Mouse (Mus musculus) adrenal gland, adult 2 months (tissue): ENCODE measurements around the gene Lmbr1l. TPM values are rescaled to one million over a fixed set of nuclear protein-coding genes. Genes with fewer than 3 reads are reported as not detected.
A peak's percentile ranks its signal among the peaks of the same experiment; 100 is the strongest.
"Not testable (repeated sequence)": the region's sequence is repeated elsewhere in the genome, so short reads cannot be mapped to it uniquely, and the experiment has no call there.

Source experiments
- DNase-seq: peaks from one replicate; pipeline ENCODE4 v3.0.0; 2021
- long read RNA-seq: library from polyadenylated mRNA; stranded (forward); transcript quantifications from one replicate; pipeline ENCODE4 v2.0.0, GENCODE M21; 2021
- polyA plus RNA-seq: library from polyadenylated mRNA; depleted of rRNA; stranded (reverse); fragments of >200 nt; gene quantifications from 2 replicates; pipeline ENCODE4 v1.2.3, GENCODE M21; 2012; rRNA removed
- total RNA-seq, 2 experiments: library from RNA; stranded (reverse); gene quantifications; 2 replicates each; pipeline ENCODE4 v1.2.3; 2021

Gene Lmbr1l
- total RNA-seq (10 to 100 TPM; 11.5 to 14.2 TPM), polyA plus RNA-seq (36.3 and 58.5 TPM in 2 replicates)
- long read RNA-seq, partial matches to known transcripts = 0 of 2 reads
- long read RNA-seq, other reads (novel, unspliced or antisense) = 1 of 2 reads

DNA sequence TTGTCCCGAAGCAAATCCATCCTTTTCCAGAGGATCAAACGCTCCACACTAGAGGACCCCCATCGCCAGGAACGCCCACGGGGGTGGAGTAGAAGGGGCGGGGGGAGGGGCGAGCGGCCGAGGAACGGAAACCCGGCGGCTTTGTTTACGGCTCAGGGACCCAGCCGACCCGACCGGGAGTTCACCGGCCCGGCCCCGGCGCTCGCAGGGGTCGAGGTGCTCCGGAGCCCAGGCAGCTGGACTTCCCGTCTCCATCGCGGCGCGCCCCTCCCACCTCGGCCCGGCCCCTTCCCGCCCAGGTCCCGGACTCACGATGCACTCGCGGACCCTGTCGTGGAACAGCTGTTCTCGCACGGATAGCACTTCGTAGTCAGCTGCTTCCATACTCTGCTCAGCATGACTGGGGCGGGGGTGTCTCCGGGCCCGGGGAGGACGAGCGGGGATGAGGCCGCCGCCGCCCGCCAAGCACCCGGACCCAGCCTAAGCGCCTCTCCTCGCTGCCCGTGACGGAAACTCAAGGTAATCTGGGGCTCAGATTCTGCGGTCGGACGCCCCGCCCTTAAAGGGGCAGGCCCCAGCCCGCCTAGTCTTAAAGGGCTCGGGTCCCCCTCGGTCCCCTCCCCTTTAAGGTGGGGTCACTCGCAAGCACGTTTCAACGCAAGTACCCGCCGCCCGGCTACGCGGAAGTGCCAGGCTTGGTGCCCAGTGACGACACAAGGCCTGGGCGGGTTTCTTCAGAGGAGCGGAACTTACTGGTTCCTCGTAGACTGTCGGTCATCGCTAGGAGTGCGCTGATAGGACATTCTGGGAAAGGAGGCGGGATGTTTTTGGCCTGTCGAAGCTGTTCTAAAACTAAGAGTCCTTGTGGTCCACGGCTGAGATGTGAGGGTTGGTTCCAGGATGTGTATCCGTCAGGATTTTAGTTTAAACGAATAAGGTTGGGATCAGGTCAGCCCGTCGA is at the start of gene Lmbr1l:
Gene Lmbr1l (minus strand): TSS at position 694 of the 961 bp plus-strand sequence.
- DNase-seq = peak; percentile 100

DNA sequence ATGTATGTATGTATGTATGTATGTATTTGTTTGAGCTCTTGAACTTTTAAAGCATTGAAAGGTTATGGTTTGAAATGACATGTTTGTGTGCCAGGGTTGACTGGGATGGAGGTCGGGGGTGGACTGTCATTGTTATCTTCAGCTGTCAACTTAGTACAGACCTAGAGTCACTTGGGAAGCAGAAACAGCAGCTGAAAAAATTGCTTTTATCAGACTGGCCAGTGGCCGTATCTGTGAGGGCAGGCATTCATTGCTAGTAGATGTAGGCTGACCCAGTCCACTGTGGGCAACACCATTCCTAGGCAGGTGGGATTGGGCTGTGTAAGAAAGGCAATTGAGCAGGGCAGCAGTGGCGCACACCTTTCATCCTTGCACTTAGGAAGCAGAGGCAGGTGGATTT is 41.5 kb upstream of the Lmbr1l start:
- DNase-seq = no peak

DNA sequence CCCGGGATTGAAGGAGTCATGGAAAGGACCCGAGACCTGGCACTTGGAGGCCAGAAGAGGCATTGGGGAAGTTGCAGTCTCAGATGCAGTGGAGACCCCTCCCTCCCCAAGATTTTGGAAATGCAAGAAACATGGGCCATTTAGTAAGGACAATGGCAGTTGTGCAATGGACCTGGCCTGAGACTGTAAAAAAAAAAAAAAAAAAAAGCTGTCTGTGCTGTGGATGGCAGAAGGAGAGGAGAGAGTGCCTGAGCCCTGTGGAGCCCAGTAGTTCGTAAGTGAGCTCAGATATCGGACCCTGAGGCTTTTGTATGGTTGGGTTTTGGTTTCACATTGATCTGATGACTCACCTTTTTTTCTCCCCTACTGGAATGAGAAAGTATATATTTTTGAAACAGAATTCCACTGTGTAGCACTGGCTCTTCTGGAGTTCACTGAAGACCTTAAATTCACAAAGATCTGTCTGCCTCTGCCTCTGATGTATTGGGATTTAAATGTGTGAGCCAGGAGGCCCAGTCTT is 40.9 kb upstream of the Lmbr1l start:
- DNase-seq = no peak

DNA sequence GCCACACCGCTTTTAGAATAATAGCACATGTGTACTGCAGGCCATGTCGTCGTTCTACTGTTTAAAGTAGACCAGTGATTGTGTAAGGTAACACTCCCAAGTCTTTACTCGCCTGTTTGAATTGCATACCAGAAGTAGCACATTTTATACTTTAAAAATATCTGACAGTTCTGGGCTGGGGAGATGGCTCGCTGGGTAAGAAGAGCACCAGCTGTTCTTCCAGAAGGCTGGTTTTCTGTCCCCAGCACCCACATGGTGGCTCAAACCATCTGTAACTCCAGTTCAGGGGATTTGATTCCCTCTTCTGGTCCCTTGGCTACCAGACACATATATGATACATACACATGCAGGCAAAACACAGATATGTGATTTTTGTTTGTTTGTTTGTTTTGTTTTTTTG is 39.4 kb upstream of the Lmbr1l start:
- no peak for DNase-seq

DNA sequence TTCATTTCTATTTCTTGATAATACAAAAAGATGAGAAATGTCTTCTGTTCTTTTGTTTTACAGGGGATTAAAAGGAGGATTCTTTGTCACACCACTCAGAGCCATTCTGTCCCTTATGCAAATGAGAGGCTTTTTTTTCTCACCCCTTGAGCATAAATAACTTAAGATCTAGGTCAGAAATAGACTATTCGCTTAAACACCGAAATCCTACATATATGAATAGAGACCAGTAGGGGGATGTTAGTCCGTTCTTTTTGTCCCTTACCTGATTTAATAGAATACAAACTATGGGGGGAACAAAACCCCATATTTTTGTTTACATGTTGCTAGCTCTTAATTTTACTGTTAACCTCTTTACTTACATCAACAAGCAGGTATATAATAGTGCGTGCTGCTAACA is 38.0 kb upstream of the Lmbr1l start:
- no peak for DNase-seq

DNA sequence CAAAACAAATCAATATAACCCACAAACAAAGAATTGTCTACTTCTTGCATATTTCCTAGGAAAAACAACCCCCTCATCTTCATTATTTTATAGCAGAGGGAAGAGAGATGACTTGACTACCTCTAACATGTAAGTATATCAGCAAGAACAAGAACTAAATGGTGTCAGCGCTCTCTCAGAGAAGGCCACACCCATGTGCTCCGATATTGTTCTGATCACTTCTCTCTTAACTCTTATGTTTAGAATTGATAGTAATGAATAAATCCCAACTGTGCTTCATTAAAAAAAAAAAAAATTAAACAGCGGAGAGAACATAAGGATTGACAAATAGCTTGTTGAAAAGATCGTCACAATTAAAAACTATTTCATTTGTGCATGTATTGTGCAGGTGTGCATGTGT is 37.3 kb upstream of the Lmbr1l start:
- DNase-seq = no peak

DNA sequence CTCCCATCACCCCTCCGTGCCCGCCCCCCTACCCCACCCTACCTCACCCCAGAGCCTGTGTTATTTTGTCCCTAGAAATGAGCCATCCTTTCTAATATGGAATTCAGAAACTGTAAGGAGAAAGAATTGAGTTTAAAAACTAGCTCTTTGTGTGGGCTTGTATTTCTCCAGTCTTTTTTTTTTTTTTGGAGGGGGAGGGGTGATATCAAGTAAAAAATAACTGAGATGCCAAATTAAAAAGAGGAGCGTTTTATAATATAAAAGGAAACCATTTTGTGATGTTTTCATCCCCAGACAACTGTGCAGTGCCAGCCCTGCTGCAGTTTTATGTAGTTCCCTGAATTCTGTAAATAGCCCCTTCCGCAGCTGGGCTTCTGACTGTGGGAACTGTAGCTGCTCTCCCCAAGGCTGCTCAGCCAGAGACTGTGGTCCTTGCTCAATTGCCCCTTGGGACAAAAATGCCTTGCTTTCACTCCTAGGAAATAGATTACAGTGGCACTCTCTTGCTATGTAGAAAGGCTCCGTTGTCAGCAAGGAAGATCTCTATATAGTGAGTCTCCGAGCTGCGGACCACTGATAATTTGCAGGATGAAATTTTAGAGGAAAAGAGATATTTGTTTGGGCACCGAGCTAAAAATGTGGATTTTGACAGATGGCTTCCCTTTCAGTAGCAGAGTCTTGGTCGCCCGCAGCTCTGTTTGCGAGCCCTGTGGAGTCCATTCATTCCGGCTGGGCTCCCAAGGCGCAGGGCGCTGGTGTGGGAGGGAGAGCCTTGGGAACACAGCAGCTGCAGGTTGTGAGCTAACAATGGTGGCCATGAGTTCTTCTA is 36.6 kb upstream of the Lmbr1l start:
- no peak for DNase-seq

DNA sequence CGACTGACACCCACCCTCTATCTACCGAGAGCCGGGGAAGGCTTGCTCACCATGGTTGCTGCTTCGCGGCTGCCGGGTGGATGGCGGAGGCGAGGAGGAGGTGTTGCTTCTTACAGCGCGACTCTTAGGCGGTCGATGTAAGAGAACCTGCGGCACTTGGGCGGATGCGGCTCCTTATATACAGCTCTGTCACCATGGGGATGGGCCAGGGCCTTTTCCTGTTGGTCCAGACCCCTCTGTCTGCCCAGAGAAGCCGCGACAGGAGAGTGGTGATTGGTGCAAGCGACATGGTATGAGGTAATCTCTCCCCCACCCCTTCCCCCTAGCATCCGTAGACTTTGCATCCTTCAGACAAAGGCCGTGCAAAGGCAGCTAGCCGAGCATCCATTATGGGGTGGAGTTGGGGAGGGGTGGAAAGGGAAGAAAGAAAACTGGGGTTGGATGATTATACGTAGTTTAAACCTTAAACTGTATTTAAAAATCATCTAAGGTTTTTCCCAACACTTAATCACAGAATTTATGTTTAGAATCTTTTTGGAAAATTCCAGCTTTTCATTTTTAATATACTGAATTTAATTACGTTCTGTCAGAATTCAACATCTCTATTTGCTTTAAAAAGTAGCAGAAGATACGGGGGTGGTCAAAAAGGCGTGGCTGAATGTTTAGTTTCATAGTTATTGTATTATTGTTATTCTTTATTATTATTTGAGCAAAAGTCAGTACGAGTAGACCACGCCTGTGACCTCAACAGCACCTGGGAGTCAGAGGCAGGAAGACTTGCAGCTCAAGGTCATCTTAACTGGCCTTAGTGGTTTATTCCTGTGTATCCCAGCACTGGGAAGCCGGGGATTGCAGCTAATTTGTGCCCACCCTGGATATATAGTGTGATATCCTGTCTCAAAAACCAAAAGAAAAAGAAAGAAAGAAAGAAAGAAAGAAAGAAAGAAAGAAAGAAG is 35.6 kb upstream of the Lmbr1l start, which contains the start of the genes Gm49450 and Tuba1a:
Gene Gm49450 (minus strand): TSS at position 151 of the 956 bp plus-strand sequence.
Gene Tuba1a (minus strand): TSS at position 303 of the 956 bp plus-strand sequence.
- peak; percentile 89 for DNase-seq

DNA sequence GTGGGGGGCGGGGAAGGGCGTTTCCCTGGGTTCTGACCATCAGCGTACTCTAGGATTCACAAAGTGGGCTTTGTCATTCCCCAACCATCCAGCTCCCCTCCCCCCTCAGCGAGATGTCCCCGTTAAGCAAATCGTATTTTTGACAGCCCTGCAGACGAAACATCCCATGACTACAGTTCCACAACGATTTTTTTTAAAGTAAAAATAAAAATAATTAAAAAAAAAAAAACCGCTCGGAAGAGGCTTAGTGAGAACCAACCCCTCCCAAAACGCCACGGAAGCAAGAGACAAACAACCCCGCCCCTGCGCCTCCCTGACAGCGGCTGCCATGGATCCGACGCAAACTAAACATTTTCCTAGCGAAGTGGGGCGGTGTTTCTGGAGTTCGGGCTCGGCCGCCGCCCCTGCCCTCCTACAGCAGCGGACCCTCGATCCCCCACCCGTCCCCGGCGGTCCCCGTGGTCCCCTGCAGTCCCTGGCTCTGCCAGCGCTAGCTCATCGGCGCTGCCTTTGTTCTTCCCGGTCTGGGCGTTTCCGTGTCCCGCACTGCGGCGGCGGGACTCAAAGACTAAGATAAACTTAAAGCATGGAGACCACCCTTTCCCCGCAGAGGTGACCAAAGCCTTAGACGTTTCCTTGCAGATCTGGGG is 34.8 kb upstream of the Lmbr1l start:
- DNase-seq = peak; percentile 84

DNA sequence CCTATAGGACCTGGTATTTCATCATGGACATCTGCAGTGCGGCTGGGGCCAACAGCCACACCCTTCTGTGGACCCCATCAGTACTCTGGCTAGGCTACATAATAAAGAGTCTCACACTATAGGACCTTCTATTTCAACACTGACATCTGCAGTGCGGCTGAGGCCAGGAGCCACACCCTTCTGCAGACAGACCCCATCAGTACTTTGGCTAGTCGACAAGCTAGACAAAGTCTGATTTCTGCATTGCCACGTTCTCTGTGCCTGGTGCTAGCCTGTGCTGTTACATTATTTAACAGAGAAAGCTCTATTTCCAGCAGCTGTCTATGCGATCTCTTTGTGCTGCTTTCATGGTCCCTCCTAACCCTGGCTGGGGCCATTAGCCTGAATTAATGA is 34.0 kb upstream of the Lmbr1l start:
- no peak for DNase-seq

DNA sequence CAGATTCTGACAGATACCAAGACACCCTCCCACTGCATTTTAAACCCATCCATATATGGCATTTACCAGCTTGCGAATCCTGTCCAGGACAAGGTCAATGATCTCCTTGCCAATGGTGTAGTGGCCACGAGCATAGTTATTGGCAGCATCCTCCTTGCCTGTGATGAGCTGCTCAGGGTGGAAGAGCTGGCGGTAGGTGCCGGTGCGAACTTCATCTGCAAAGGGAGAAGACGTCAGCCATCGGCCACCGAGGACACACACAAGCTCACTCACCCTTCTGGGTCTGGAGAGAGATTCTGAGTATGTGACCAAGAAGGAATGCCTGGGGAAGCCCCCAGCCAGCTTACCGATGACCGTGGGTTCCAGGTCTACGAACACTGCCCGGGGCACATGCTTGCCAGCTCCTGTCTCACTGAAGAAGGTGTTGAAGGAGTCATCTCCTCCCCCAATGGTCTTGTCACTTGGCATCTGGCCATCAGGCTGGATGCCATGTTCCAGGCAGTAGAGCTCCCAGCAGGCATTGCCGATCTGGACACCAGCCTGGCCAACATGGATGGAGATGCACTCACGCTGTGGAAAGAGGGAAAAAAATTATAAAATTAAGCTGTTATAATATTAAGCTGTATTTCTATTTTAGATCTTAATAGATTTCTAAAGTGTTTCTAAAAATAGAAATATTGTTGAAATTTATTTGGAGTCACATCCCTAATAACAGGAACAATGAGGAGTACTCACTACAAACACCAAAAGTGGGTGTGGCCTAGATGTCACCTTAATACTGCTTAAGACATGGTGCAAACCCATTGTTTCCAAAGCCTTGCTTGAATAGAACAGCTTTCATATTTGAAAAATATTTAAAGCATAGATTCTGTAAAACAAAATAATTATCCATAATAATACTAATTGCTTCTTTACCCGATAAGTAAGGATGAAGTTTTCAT is 33.4 kb upstream of the Lmbr1l start:
- not testable (repeated sequence) for DNase-seq

DNA sequence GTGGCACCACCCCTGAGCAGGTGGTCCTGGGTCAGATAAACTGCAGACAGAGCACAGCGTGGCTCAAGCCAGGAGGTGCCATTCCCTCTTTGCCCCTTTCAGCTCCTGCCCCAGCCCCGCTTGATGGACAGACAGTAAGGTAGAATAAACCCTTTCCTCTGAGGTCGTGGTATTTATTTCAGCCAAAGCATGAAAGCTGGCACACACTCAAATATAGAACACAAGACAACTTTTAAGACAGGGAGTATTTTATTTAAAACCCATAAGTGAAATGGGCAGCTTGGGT is 31.5 kb upstream of the Lmbr1l start:
- no peak for DNase-seq

DNA sequence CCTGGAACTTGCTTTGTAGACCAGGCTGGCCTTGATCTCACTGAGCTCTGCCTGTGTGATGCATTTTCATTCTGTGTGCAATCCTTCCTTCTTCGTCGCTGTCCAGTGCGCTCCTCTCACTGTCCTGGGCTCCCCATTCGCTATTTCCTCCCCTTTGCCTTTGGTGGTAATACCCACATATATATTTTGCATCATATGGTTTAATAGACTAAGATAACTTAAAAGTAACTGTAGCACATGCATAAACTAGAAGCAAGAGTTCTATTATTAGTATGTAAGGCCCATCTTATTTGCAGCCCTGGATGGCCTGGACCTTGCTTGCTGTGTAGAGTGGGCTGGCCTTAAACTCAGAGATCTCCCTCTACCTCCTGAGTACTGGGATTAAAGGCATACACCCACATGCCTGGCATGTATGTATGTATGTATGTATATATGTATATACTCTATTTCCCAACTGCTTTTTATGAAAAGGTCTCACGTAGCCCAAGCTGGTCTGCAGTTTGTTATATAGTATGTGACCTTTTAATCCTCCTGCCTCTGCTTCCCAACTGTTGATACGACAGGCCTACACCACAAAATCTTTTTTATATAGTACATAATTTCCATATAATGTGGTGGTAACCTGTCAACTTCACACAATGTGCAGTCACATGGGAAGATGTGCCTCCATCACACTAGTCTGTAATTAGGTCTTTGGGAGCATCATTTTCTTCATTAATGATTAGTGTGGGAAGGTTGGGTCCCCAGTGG is 31.0 kb upstream of the Lmbr1l start:
- no peak for DNase-seq

DNA sequence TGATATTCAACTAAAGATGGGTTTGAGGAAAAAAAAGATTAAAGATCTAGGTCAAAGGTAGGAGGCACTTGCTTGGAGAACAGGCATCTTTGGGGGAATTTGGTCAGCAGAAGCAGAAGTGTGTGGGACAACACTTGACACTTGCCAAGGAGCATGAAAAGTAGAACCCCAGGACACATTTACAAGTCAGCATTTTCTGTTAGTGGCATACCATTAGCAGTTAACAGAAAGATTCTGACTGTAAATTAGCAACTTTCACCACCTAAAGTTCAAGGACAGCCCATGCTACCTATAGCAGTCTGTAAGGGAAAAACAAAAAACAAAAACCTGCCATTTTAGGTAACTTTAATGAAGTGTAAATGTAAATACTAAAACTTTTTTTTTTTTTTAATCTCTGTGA is 30.4 kb upstream of the Lmbr1l start:
- no peak for DNase-seq

DNA sequence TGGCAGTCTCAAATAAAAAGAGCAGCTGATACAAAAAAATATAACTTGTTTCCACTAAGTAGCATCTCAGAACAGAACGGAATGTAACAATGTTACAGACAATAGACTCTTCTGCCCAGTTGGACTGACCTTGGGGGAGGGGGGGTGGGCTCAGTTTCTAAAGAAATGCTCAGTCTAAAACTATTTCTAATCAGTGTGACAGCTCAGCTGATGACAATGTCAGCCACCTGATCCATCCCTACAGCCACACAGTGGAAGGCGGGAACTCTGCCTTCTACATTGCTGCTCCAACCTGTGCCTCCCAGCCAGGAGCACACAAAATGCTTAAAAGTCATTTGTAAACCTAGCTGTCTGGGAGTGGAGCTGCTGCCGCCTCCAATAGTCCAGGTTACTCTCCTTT is 29.9 kb upstream of the Lmbr1l start:
- DNase-seq = no peak

DNA sequence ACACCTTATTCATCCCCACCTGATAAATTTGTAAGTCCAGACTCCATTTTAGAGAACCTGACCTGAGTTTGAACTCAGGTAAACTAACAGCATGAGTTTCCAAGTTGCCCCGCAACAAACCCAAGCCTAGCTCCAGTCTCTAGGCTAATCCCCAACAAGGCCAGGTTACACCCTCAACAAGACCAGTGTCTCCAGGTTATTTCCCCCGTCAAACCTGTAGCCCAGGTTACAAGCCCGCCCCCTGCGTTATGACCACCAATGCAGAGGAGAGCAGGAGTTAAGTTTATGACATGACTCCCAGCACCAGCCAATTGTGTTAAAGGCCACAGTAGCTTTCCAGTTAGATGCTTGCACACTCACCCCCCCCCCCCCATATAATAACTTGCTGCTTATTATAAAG is 25.1 kb upstream of the Lmbr1l start:
- DNase-seq = no peak

DNA sequence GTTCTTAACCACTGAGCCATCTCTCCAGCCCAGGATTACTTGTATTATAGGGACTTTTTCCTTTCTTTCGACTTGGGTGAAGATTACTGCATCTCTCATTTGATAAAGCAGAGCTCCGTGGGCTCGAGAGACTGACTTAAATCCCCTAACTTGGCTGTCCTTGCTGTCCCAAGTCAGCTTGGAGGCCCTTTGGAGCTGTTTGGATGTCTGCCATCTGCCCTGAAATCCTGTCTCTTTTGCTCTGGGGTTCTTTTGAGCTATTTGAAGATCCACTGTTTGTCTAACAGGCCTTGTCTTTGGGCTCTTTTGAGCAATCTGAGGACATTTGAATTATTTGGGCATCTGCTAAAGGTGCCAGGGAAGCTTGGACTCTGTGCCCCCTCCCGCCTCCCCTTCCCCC is 24.1 kb upstream of the Lmbr1l start:
- peak; percentile 38 for DNase-seq

DNA sequence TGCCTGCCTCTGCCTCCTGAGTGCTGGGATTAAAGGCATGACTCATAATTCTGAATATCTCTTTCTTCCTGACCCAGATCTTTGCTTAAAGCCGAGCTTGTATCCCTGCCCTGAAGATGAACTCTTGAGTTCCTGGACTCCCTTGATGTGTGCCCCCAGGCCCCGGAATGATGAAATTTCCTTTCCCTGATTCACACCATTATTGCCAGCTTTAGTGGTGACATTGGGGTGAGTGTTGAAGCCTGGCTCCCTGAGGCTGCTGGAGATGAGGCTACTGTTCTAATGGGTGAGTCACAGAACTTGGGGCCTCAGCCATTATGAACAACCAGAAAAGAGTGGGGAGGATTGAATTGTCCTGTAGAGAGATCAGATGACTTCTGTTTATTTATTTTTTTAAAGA is 23.5 kb upstream of the Lmbr1l start:
- DNase-seq = no peak

DNA sequence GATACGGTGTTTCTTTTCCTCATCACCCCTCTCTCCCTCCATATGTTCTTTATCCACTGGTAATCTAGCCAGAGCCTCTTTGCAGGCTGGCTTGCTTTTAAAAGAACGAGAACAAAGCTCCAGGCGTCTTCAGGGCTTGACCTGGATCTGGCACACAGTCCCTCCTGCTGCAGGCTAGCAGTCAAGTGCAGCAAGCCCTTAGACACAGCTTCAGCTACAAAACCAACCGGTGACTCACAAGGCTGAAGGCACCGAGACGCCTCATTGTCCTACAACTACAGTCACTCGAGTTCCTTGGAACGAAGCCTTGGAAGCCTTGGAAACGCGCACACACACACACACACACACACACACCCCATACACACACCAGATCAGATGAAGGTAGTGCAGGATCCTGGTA is 22.8 kb upstream of the Lmbr1l start:
- peak; percentile 76 for DNase-seq
